Mouse (Mus musculus) kidney, adult 10 weeks (tissue): Measurements from ENCODE around the gene Gmps. TPM values are rescaled to one million over a fixed set of nuclear protein-coding genes. Genes with fewer than 3 reads are reported as not detected.

Experiments
- polyA plus RNA-seq: library from polyadenylated mRNA; stranded (reverse); fragments of 350-450 nt; fragmentation: Illumina TruSeq; extraction: RNeasy Lipid Tissue Mini Kit (QIAGEN cat#74804); gene quantifications from one replicate; pipeline ENCODE4 v1.2.3, GENCODE M21; 2014; ENCODE audit warnings: low read depth, low replicate concordance

Gmps gene
- polyA plus RNA-seq = 50.9 TPM

GRCm38 (mm10) chr3:63975955-63976908 lies at the start of gene Gmps:
TSS of gene Gmps (plus strand) at chr3:63976106.

GRCm38 (mm10) chr3:63928878-63929859 lies 46.7 kb upstream of the Gmps start, which contains the start of gene E130311K13Rik:
TSS of gene E130311K13Rik (minus strand) at chr3:63929472.

GRCm38 (mm10) chr3:63964100-63964921 lies 11.6 kb upstream of the Gmps start, which contains the start of gene Slc33a1:
TSS of gene Slc33a1 (minus strand) at chr3:63964768.

Other genes starting within 250 kb of the Gmps start
- 3.3 TPM for gene Plch1, start 76.6 kb upstream of the Gmps start, polyA plus RNA-seq
- 13.8 TPM for gene E130311K13Rik, start 46.6 kb upstream of the Gmps start, polyA plus RNA-seq
- 238 TPM for gene Slc33a1, start 11.3 kb upstream of the Gmps start, polyA plus RNA-seq
- gene Vmn2r1, start 105.4 kb downstream of the Gmps start, polyA plus RNA-seq = 0.12 TPM
- not detected for gene Vmn2r2, start 165.8 kb downstream of the Gmps start, polyA plus RNA-seq